Mouse (Mus musculus) kidney, postnatal 0 days (tissue): ENCODE measurements around the gene Ntf5. TPM values are rescaled to one million over a fixed set of nuclear protein-coding genes. Genes with fewer than 3 reads are reported as not detected.

Experiments used
- ATAC-seq: fragments of 200-750 bp; cut with Nextera tagmentation; replicated peaks from 2 replicates; pipeline ENCODE4 v1.8.0; 2017; ENCODE audit warnings: low read depth, moderate number of reproducible peaks, moderate TSS enrichment, moderate library complexity; ENCODE audit not compliant: low FRiP score
- DNase-seq: peaks from one replicate; pipeline ENCODE4 v3.0.0-alpha.2; 2016; ENCODE audit warnings: low spot score
- H3K27ac ChIP-seq: fragments of 300-500 bp; sonication (generic); 2 replicates; pipeline ENCODE4 v1.5.1; 2014; ENCODE audit warnings: mild to moderate bottlenecking
- H3K27me3 ChIP-seq: fragments of 300-500 bp; sonication (generic); 2 replicates; pipeline ENCODE4 v1.6.1; 2014; ENCODE audit warnings: low read length, mixed read lengths; ENCODE audit not compliant: insufficient read depth
- H3K36me3 ChIP-seq: fragments of 300-500 bp; sonication (generic); 2 replicates; pipeline ENCODE4 v1.6.1; 2014; ENCODE audit warnings: low read length, mixed read lengths; ENCODE audit not compliant: insufficient read depth
- H3K4me1 ChIP-seq: fragments of 300-500 bp; sonication (generic); replicated peaks from 2 replicates; pipeline ENCODE4 v1.6.1; 2014; ENCODE audit warnings: antibody characterized with exemption, low read length, mixed read lengths; ENCODE audit not compliant: insufficient read depth
- H3K4me2 ChIP-seq: fragments of 300-500 bp; sonication (generic); 2 replicates; pipeline ENCODE4 v1.6.1; 2014; ENCODE audit warnings: mild to moderate bottlenecking, low read length, moderate library complexity, mixed read lengths
- H3K4me3 ChIP-seq: fragments of 300-500 bp; sonication (generic); replicated peaks from 2 replicates; pipeline ENCODE4 v1.5.1; 2014; ENCODE audit warnings: low read depth, low read length
- H3K9ac ChIP-seq: fragments of 300-500 bp; sonication (generic); 2 replicates; pipeline ENCODE4 v1.6.1; 2014; ENCODE audit warnings: low read depth, low read length
- H3K9me3 ChIP-seq: fragments of 300-500 bp; sonication (generic); replicated peaks from 2 replicates; pipeline ENCODE4 v1.6.1; 2016; ENCODE audit warnings: low read length, inconsistent platforms, mixed read lengths
- CTCF ChIP-seq: IDR thresholded peaks from 2 replicates; pipeline ENCODE4 v1.5.1; 2016; ENCODE audit warnings: antibody characterized with exemption, low read depth, mild to moderate bottlenecking, moderate library complexity
- WGBS: fragments of 180-500 bp; shearing (Covaris S2); extraction: QIAGEN DNeasy Blood & Tissue Kit; methylation state at CpG from one replicate; pipeline ENCODE4 v1.1.7; 2014; 5-methylcytosine and 5-hydroxymethylcytosine counted together
- polyA plus RNA-seq: library from polyadenylated mRNA; unstranded; fragments of >200 nt; fragmentation: Nextera tagmentation; extraction: Ambion mirVana; gene quantifications from 2 replicates; pipeline ENCODE4 v1.2.1, GENCODE M21; 2015

The Ntf5 gene
- polyA plus RNA-seq = 1.5 and 1.6 TPM in 2 replicates

DNA sequence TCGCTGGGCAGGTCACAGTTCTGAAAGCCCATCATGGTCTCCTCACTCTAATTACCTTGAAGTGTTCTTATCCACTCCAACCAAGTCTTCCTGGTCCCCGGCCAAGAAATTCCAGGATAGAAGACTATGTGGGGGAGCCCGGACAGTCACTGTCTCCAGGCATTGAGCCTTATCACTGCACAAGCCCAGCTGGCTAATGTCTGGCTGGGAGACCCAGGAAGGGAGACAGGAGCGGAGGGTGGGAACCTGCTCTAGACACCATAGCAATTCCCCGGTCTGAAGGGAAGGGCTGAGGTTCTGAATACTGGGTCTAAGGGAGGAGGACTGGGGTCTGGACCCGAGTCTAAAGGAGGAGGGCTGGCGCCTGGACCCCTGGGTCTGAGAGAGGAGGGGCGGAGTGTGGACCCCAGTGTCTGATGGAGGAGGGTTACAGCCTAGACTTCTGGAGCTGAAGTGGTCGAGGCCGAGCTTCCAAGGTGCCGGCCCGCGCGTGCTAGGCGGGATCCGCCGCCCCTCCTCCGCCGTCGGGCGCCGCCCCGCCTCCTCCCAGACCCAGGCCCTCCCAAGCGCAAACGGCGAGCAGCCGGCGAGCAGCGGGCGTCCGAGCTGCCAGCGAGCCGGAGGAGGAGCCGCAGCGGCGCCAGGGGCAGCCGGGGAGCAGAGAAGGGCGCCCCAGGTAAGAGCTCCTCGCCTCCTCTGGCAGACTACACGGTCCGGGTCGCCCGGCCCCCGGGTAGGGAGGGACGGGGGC lies at the start of gene Ntf5:
Gene Ntf5 (plus strand): TSS at position 583 of the 751 bp plus-strand sequence.
- H3K4me1 ChIP-seq = peaks cover 9% of the 10 kb centered on the region
- ATAC-seq (peak; percentile 30), DNase-seq (peak; percentile 47)
- H3K9me3 ChIP-seq = no peaks in the 10 kb centered on the region
- peak within 1 kb of the TSS; percentile 51 for H3K4me3 ChIP-seq
- 2% methylated on average over 42 of the region's 45 CpGs for WGBS
- H3K36me3 ChIP-seq = no peaks in the 10 kb centered on the region
- H3K4me2 ChIP-seq = peak within 1 kb of the TSS; percentile 98
- H3K9ac ChIP-seq = peak within 1 kb of the TSS; percentile 61
- no peak within 1 kb of the TSS for H3K27ac ChIP-seq
- no peak for TF ChIP-seq CTCF
- H3K27me3 ChIP-seq = peaks cover 33% of the 10 kb centered on the region

DNA sequence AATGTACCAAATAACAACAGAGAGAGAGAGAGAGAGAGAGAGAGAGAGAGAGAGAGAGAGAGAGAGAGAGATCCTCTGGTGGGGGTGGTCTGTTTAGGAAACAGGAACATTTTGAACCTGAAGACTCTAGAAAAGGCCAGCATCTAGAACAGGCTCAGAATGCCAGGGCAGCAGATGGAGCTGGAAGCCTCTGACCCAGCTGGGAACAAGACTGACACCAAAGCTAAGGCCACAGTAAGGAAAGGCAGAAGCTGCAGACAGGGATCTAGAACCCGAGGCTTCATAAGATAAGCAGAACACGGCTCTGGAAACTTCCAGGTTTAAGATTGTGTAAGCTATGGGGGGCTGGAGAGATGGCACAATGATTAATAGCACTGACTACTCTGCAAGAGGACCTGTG lies 49.5 kb upstream of the Ntf5 start:
- no peak for TF ChIP-seq CTCF
- H3K36me3 ChIP-seq = no peaks in the 10 kb centered on the region
- no peak overlapping the region for H3K4me2 ChIP-seq
- H3K4me1 ChIP-seq = peaks cover 18% of the 10 kb centered on the region
- no peak for DNase-seq
- no peak overlapping the region for H3K27ac ChIP-seq
- no peak for ATAC-seq
- 83% methylated on average over 2 of the region's 2 CpGs for WGBS
- H3K4me3 ChIP-seq = no peak overlapping the region
- H3K9ac ChIP-seq = no peak overlapping the region
- H3K9me3 ChIP-seq = no peaks in the 10 kb centered on the region
- H3K27me3 ChIP-seq = peaks cover 25% of the 10 kb centered on the region; the same call in 1 of the 2 replicates

DNA sequence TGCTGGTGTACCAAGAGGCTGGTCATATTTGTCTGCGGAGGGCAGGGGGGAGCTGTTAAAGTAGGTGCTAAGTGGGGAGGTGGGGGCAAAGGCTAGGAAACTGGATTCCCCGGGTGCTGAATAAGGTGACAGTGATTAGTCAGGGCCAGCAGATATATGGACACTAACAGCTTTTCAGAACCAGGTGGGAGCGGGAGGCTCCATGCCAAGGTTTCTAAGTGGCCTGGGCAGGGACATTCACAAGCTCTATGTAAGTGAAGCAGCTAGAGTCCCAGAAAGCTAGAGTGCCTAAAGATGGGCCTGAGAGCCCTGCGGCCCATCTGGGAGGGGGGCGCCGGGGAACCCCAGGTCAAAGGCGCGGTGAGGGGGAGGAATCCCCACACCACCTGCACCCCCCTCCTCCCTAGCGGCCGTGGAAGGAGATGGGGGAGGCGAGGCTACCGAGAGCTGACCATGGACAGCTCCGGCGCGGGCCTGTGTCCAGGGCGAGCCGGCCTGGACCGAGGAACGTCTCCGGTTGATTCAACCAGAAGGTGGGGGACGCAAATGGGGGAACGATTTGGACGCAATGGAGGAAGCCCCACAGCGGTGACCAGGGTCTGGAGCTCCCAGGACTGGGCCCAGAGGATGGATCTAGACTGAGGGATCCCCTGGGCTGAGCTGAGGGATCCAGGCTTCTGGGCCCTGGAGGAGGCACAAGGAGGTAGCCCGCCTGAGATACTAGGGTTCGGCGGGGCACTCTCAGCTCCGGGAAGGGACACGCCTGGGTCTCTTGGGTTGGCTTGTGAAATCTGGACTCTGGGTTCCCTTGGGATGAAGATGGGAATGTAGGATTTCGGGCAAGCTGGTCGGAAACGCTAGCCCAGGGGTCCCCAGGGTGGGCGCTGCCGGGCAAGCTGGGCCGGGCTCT lies 47.5 kb upstream of the Ntf5 start:
- peak overlapping the region; percentile 97 for H3K4me2 ChIP-seq
- peak overlapping the region; percentile 52 for H3K9ac ChIP-seq
- WGBS = 3% methylated on average over 34 of the region's 35 CpGs
- TF ChIP-seq CTCF = no peak; the same call in 1 of the 2 replicates
- ATAC-seq = no peak
- peaks cover 24% of the 10 kb centered on the region; the same call in 1 of the 2 replicates for H3K27me3 ChIP-seq
- DNase-seq = peak; percentile 53
- no peaks in the 10 kb centered on the region for H3K36me3 ChIP-seq
- H3K4me3 ChIP-seq = peak overlapping the region; percentile 49
- peaks cover 18% of the 10 kb centered on the region for H3K4me1 ChIP-seq
- H3K27ac ChIP-seq = no peak overlapping the region
- H3K9me3 ChIP-seq = no peaks in the 10 kb centered on the region

GRCm38 (mm10) chr7:45366652-45367019 lies 46.9 kb upstream of the Ntf5 start, which contains the start of gene Ppfia3:
Ppfia3 (minus strand) TSS chr7:45367019.
- Histone ChIP-seq H3K36me3 (no peaks in the 10 kb centered on the region), H3K27me3 (peaks cover 21% of the 10 kb centered on the region; the same call in 1 of the 2 replicates), H3K9ac (peak within 1 kb of the TSS; percentile 52), H3K9me3 (no peaks in the 10 kb centered on the region), H3K27ac (no peak within 1 kb of the TSS), H3K4me2 (peak within 1 kb of the TSS; percentile 97), H3K4me3 (peak within 1 kb of the TSS; percentile 49), H3K4me1 (peaks cover 16% of the 10 kb centered on the region)
- DNase-seq = no peak
- ATAC-seq = no peak
- WGBS = 0% methylated on average over 23 of the region's 26 CpGs
- no peak for TF ChIP-seq CTCF

DNA sequence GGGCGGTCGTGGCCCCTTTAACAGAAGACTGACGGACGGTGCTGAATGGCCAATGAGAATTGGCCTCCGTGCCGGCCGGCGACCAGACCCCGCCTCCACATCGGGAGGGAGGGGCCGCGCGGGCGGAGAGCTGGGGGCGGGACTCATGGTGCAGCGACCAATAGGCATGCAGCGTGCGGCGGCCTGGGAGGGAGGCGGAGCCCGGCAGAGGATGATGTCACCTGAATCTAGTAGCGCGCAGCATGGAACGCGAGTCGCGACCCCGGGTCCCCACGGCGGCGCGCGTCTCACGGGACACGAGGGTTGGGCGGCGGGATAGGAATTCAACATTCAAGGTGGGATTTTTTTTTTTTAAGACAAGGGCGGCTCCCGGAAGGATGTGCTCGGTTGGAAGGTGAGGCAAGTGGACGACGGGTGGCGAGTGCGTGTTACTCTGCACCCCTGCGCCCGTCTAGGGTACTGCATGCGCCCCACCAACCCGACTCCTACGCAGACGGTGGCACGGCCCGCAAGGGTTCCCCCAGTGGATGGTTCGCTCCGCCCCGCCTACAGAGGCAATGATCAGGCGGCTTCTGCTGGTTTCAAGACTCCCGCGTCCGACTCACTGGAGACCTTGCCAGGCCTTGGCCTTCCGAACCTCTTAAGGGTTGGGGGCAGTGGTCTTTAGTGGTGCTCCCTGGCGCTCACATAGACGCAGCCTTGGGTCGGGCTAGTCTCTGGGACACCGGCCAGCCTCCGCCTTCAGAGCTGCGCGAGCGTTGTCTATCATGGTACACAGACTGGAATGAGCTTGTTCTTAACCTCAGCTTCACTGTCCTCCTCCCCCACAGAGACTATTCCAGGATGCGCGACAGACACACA lies 46.2 kb upstream of the Ntf5 start:
- Histone ChIP-seq H3K4me1 (peaks cover 14% of the 10 kb centered on the region), H3K27ac (no peak overlapping the region), H3K4me2 (peak overlapping the region; percentile 97), H3K4me3 (peak overlapping the region; percentile 49), H3K9me3 (no peaks in the 10 kb centered on the region), H3K36me3 (no peaks in the 10 kb centered on the region), H3K27me3 (peaks cover 16% of the 10 kb centered on the region; the same call in 1 of the 2 replicates), H3K9ac (peak overlapping the region; percentile 52)
- ATAC-seq (peak; percentile 75), DNase-seq (peak; percentile 98)
- peak; percentile 72 for TF ChIP-seq CTCF
- WGBS = under 1% methylated on average over 70 of the region's 70 CpGs
